Mouse (Mus musculus) heart, postnatal 25 days (tissue): ENCODE results near the gene Mgat4d. TPM values are rescaled to one million over a fixed set of nuclear protein-coding genes. Genes with fewer than 3 reads are reported as not detected.
"Not testable (repeated sequence)": the region's sequence is repeated elsewhere in the genome, so short reads cannot be mapped to it uniquely, and the experiment has no call there.

ENCODE experiments used
- DNase-seq: peaks from one replicate; pipeline ENCODE4 v3.0.0; 2022; ENCODE audit warnings: low spot score
- intact Hi-C: fragments of 180-260 bp; cut with DNase I; formaldehyde crosslinking; loops from one replicate; pipeline ENCODE4 v1.15.1; 2025
- total RNA-seq, 2 experiments: library from RNA; stranded (reverse); gene quantifications; 2 replicates each; pipeline ENCODE4 v1.2.3; 2021

Mgat4d gene
- total RNA-seq, 2 experiments from 2014 or later: not detected

- DNase-seq: no peak
- intact Hi-C loops: no loop called here
Observed at GRCm38 (mm10) chr8:83389316-83390005, 41.2 kb downstream of the Mgat4d start, which contains the start of gene Clgn. Gene Clgn (plus strand): TSS chr8:83389867.

- intact Hi-C loops: no loop called here
- no peak for DNase-seq
Observed at GRCm38 (mm10) chr8:83390006-83390701, 41.9 kb downstream of the Mgat4d start.

- DNase-seq: no peak
- intact Hi-C loops: no loop called here
Observed at GRCm38 (mm10) chr8:83392521-83392920, 44.2 kb downstream of the Mgat4d start.

GRCm38 (mm10) chr8:83394325-83394724, 46.1 kb downstream of the Mgat4d start:
- DNase-seq: no peak
- intact Hi-C loops: no loop called here

GRCm38 (mm10) chr8:83396680-83397079, 48.4 kb downstream of the Mgat4d start:
- intact Hi-C loops: no loop called here
- DNase-seq: no peak

- no peak for DNase-seq
- intact Hi-C loops: no loop called here
Observed at GRCm38 (mm10) chr8:83397726-83398125, 49.5 kb downstream of the Mgat4d start.

- DNase-seq: no peak
- intact Hi-C loops: no loop called here
Observed at GRCm38 (mm10) chr8:83405548-83405947, 57.3 kb downstream of the Mgat4d start.

- DNase-seq: no peak
- intact Hi-C loops: loop anchor here (2.0 kb wide), 1 partner anchor 306 kb away; no protein-coding TSS in a partner anchor
Observed at GRCm38 (mm10) chr8:83406836-83407235, 58.6 kb downstream of the Mgat4d start.

- intact Hi-C loops: no loop called here
- DNase-seq: no peak
Observed at GRCm38 (mm10) chr8:83408496-83408895, 60.2 kb downstream of the Mgat4d start.

GRCm38 (mm10) chr8:83416878-83417277, 68.6 kb downstream of the Mgat4d start:
- DNase-seq: no peak
- intact Hi-C loops: no loop called here

- no peak for DNase-seq
- intact Hi-C loops: no loop called here
Observed at GRCm38 (mm10) chr8:83417970-83418369, 69.7 kb downstream of the Mgat4d start.

- DNase-seq: no peak
- intact Hi-C loops: no loop called here
Observed at GRCm38 (mm10) chr8:83418805-83419516, 70.7 kb downstream of the Mgat4d start.

GRCm38 (mm10) chr8:83421354-83421753, 73.1 kb downstream of the Mgat4d start:
- no peak for DNase-seq
- intact Hi-C loops: no loop called here

- intact Hi-C loops: no loop called here
- no peak for DNase-seq
Observed at GRCm38 (mm10) chr8:83423032-83423825, 75.0 kb downstream of the Mgat4d start.

GRCm38 (mm10) chr8:83425202-83425601, 76.9 kb downstream of the Mgat4d start:
- DNase-seq: no peak
- intact Hi-C loops: no loop called here

- intact Hi-C loops: no loop called here
- DNase-seq: no peak
Observed at GRCm38 (mm10) chr8:83426104-83426759, 78.0 kb downstream of the Mgat4d start.

- intact Hi-C loops: no loop called here
- DNase-seq: no peak
Observed at GRCm38 (mm10) chr8:83426949-83427348, 78.7 kb downstream of the Mgat4d start.

GRCm38 (mm10) chr8:83428621-83429020, 80.3 kb downstream of the Mgat4d start:
- intact Hi-C loops, DNase-seq: not testable (repeated sequence)

GRCm38 (mm10) chr8:83429071-83429524, 80.8 kb downstream of the Mgat4d start:
- intact Hi-C loops: no loop called here
- no peak for DNase-seq
